Comparison of ENCODE assay signal across 17 mouse cellular contexts in genomic region chr10:41959808-41960207, GRCm38 (mm10). TPM values are rescaled to one million over a fixed set of nuclear protein-coding genes. Genes with fewer than 3 reads are reported as not detected.
A peak's percentile ranks its signal among the peaks of the same experiment; 100 is the strongest.
DNase-seq lines count a peak whose midpoint lies in the region; ATAC-seq and TF ChIP-seq lines count a peak whose summit lies in the region.
"Had no signal": no experiment of that assay in that cellular context is flagged by ENCODE, and none has a peak within 500 bp of the region (broad histone marks: within the 10 kb centered on the region; RNA-seq: fewer than 3 reads in every experiment).

No protein-coding gene starts in this region.

- no peaks in the 10 kb centered on the region for H3K9me3 ChIP-seq in MEL (replicated peaks; ENCODE audit: insufficient read depth, low read length)
- H3K9me3 ChIP-seq: embryonic facial prominence, embryonic 15.5 days; kidney, embryonic 15.5 days; liver, embryonic 13.5 days; midbrain, embryonic 12.5 days; neural tube, embryonic 12.5 days had no signal

- TF ChIP-seq POLR2A in MEL (IDR thresholded peaks at IDR 0.05; ENCODE audit: control insufficient read depth in 1 of 2, insufficient read depth in 1 of 2, low read depth in 1 of 2, low read length in 2 of 2, poor library complexity in 1 of 2) = no peak

- H3K36me3 ChIP-seq in MEL (ENCODE audit: control insufficient read depth in 1 of 2, insufficient read depth in 2 of 2, low read length in 2 of 2) = no peaks in the 10 kb centered on the region
- H3K36me3 ChIP-seq: embryonic facial prominence, embryonic 15.5 days; kidney, embryonic 15.5 days; liver, embryonic 13.5 days; midbrain, embryonic 12.5 days; neural tube, embryonic 12.5 days had no signal

- peak; percentile 0 for TF ChIP-seq RAD21 in MEL (IDR thresholded peaks at IDR 0.05; ENCODE audit: low read depth, low read length)

- no peak for TF ChIP-seq EP300 in MEL (IDR thresholded peaks at IDR 0.05; ENCODE audit: low read depth in 1 of 2, low read length in 2 of 2)

- DNase-seq in embryo, embryonic 10.5 days (ENCODE audit: low spot score) = peak; percentile 44
- DNase-seq in embryo, embryonic 9.5 days (ENCODE audit: extremely low spot score) = no peak
- DNase-seq in layer of hippocampus, adult 2 months (ENCODE audit: low spot score in 2 of 2) = no peak
- DNase-seq in layer of hippocampus, postnatal 10 days (ENCODE audit: low spot score in 2 of 2) = no peak
- no peak for DNase-seq in MEL (ENCODE audit: low read depth, low spot score)
- peak; percentile 30 for DNase-seq in heart, postnatal 4 days
- no peak for DNase-seq in urinary bladder, postnatal 4 days (ENCODE audit: low spot score in 2 of 2)
- DNase-seq: adrenal gland, postnatal 14 days; cerebellum, adult 11-12 months; layer of hippocampus, postnatal 36 days; liver, embryonic 13.5 days; right cerebral cortex, adult 18-20 months had no signal

- peak; percentile 63 for TF ChIP-seq CTCF in layer of hippocampus, adult 2 months (conservative IDR thresholded peaks at IDR 0.05)
- no peak; a peak in 1 of 6 replicates for TF ChIP-seq CTCF in MEL (IDR thresholded peaks at IDR 0.05 in 2 of 3, conservative IDR thresholded peaks at IDR 0.05 in 1 of 3; ENCODE audit: control insufficient read depth in 1 of 3, insufficient read depth in 1 of 3, low read depth in 2 of 3, low read length in 3 of 3, poor library complexity in 1 of 3, severe bottlenecking in 1 of 3)

- H3K4me1 ChIP-seq in MEL (ENCODE audit: control insufficient read depth in 1 of 2, insufficient read depth in 2 of 2, low read length in 2 of 2) = no peaks in the 10 kb centered on the region
- H3K4me1 ChIP-seq: embryonic facial prominence, embryonic 15.5 days; liver, embryonic 13.5 days had no signal

- ATAC-seq in CD4-positive, CD25-positive, alpha-beta regulatory T cell, adult 4 months = no peak

- no peak overlapping the region for H3K27ac ChIP-seq in layer of hippocampus, adult 2 months
- no peak overlapping the region for H3K27ac ChIP-seq in MEL (ENCODE audit: control insufficient read depth, low read depth, low read length)
- H3K27ac ChIP-seq: embryonic facial prominence, embryonic 15.5 days; kidney, embryonic 15.5 days; liver, embryonic 13.5 days; midbrain, embryonic 12.5 days; neural tube, embryonic 12.5 days had no signal

- H3K4me3 ChIP-seq in layer of hippocampus, adult 2 months = no peak overlapping the region
- H3K4me3 ChIP-seq in MEL (ENCODE audit: control insufficient read depth in 1 of 2, insufficient read depth in 1 of 2, low read depth in 2 of 2, low read length in 2 of 2) = no peak overlapping the region
- H3K4me3 ChIP-seq: embryonic facial prominence, embryonic 15.5 days; kidney, embryonic 15.5 days; liver, embryonic 13.5 days; midbrain, embryonic 12.5 days; neural tube, embryonic 12.5 days had no signal

- H3K79me2 ChIP-seq in MEL (ENCODE audit: control insufficient read depth, insufficient read depth, low read length, poor library complexity) = no peaks in the 10 kb centered on the region

- no peaks in the 10 kb centered on the region for H3K27me3 ChIP-seq in MEL (ENCODE audit: control insufficient read depth in 1 of 2, insufficient read depth in 2 of 2, low read length in 2 of 2)
- H3K27me3 ChIP-seq: embryonic facial prominence, embryonic 15.5 days; kidney, embryonic 15.5 days; liver, embryonic 13.5 days; midbrain, embryonic 12.5 days; neural tube, embryonic 12.5 days had no signal

- H3K9ac ChIP-seq in MEL (ENCODE audit: control insufficient read depth, low read depth, low read length, poor library complexity, severe bottlenecking) = no peak overlapping the region
- H3K9ac ChIP-seq: embryonic facial prominence, embryonic 15.5 days; kidney, embryonic 15.5 days; liver, embryonic 13.5 days; midbrain, embryonic 12.5 days; neural tube, embryonic 12.5 days had no signal

TF ChIP-seq in MEL, 35 proteins besides CTCF, POLR2A, EP300 and RAD21:
- TF ChIP-seq BHLHE40 (IDR thresholded peaks at IDR 0.05; ENCODE audit: borderline replicate concordance, low read depth, low read length) (no peak), HCFC1 (IDR thresholded peaks at IDR 0.05; ENCODE audit: low read depth, low read length) (no peak), CHD1 (IDR thresholded peaks at IDR 0.05; ENCODE audit: low read depth, low read length) (no peak), E2F4 (IDR thresholded peaks at IDR 0.05; ENCODE audit: borderline replicate concordance, low read depth, low read length) (no peak), ZC3H11A (IDR thresholded peaks at IDR 0.05; ENCODE audit: low read depth, low read length) (no peak), UBTF (IDR thresholded peaks at IDR 0.05; ENCODE audit: borderline replicate concordance, insufficient read depth, low read depth, low read length) (no peak), ZKSCAN1 (IDR thresholded peaks at IDR 0.05; ENCODE audit: low read depth, low read length) (no peak), TAL1 (IDR thresholded peaks at IDR 0.05; ENCODE audit: low read length) (no peak), KAT2A (conservative IDR thresholded peaks at IDR 0.05; ENCODE audit: low read depth, low read length) (no peak)
TF ChIP-seq in MEL: peak in this region for 0.

RNA-seq across cellular contexts. Expression of gene Armc2, which starts 58.4 kb away (rescaled TPM):
- 10 to 100 TPM; 11.1 to 11.8 TPM for total RNA-seq in layer of hippocampus, adult 2 months (2021)
- total RNA-seq in layer of hippocampus, postnatal 10 days (2021) = 10 to 100 TPM; 10.2 to 11.0 TPM
- total RNA-seq in MEL (2012; rRNA removed) = 0.07 and 0.08 TPM in 2 replicates
- polyA plus RNA-seq in MEL (2012; ENCODE audit: insufficient read depth in 1 of 2, insufficient read length in 2 of 2, low read depth in 1 of 2, low replicate concordance in 2 of 2, missing spikeins in 1 of 2) = under 1 TPM in 1 of 2 experiments, not detected in 1; 0.13 TPM
- total RNA-seq in heart, postnatal 4 days (2021) = 1 to 10 TPM; 1.2 to 1.6 TPM
- under 1 TPM; 0.48 to 0.56 TPM for polyA plus RNA-seq in CD4-positive, CD25-positive, alpha-beta regulatory T cell, adult 4 months (2017; shearing (Covaris generic))

Comparison
In these comparisons a context has a peak if more than half of its experiments do, and no peak if none do; other contexts are left out.
1. DNase-seq: peak in embryo, embryonic 10.5 days (single experiment) and heart, postnatal 4 days (single experiment); none in embryo, embryonic 9.5 days (single experiment), layer of hippocampus, adult 2 months (0 of 2), layer of hippocampus, postnatal 10 days (0 of 2), MEL (single experiment) and urinary bladder, postnatal 4 days (0 of 2).
2. RNA of gene Armc2, which starts 58.4 kb away (total RNA-seq): 11.1 to 11.8 TPM in layer of hippocampus, adult 2 months and 10.2 to 11.0 TPM in layer of hippocampus, postnatal 10 days; 1.2 to 1.6 TPM in heart, postnatal 4 days and 0.07 to 0.08 TPM in MEL; every median in the first group is over 4 times any median in the second.